In the genomic region with DNA sequence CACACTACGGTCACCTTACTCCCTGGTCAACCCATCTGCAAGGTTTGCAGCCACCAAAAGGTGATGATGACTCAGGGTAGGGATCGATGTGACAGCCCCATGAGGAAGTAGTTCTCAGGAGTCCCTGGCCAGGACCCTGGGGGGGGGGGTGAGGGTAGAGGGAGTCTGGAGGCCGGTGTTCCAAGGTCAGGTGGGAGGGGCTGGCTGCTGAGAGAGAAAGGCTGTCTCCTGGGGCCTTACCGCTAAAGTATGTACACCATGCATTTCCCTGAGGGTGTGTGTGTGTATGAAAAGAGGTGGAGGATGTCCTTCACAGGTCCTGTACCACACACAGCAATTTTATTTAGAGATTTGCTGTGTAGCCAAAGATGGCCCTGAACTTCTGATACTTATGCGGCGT, we compare ENCODE assay signal across 34 mouse cellular contexts. TPM values are rescaled to one million over a fixed set of nuclear protein-coding genes. Genes with fewer than 3 reads are reported as not detected.
DNase-seq lines count a peak whose midpoint lies in the region; ATAC-seq and TF ChIP-seq lines count a peak whose summit lies in the region.
"Had no signal": no experiment of that assay in that cellular context is flagged by ENCODE, and none has a peak within 500 bp of the region (broad histone marks: within the 10 kb centered on the region; RNA-seq: fewer than 3 reads in every experiment).

No protein-coding gene starts in this region.

- no peak for TF ChIP-seq POLR2A in heart, adult 2 months (IDR thresholded peaks at IDR 0.05; ENCODE audit: insufficient read depth, low read depth, low read length)

- H3K9ac ChIP-seq in heart, adult 2 months (ENCODE audit: low read depth, low read length): no peak overlapping the region
- no peak overlapping the region for H3K9ac ChIP-seq in hindbrain, embryonic 12.5 days
- 0 out of 2 replicates have a peak overlapping the region, but pooled peaks have one; percentile 4 for H3K9ac ChIP-seq in intestine, embryonic 16.5 days (ENCODE audit: low read depth, low read length)
- H3K9ac ChIP-seq in midbrain, embryonic 13.5 days (replicated peaks): no peak overlapping the region
- H3K9ac ChIP-seq: forebrain, postnatal 0 days; hindbrain, embryonic 13.5 days; kidney, embryonic 15.5 days had no signal

- no peaks in the 10 kb centered on the region; the same call in 1 of the 2 replicates for H3K36me3 ChIP-seq in heart, adult 2 months (ENCODE audit: control insufficient read depth, insufficient read depth, low read length)
- peaks cover 10% of the 10 kb centered on the region; the same call in 1 of the 2 replicates for H3K36me3 ChIP-seq in hindbrain, embryonic 10.5 days
- H3K36me3 ChIP-seq in hindbrain, embryonic 12.5 days: peaks cover 25% of the 10 kb centered on the region
- H3K36me3 ChIP-seq in intestine, embryonic 16.5 days (ENCODE audit: control insufficient read depth, insufficient read depth, low read length): 0 out of 2 replicates have a peak, but pooled peaks cover 3% of the 10 kb centered on the region
- peaks cover 30% of the 10 kb centered on the region for H3K36me3 ChIP-seq in midbrain, embryonic 13.5 days
- H3K36me3 ChIP-seq: kidney, embryonic 15.5 days had no signal

- peaks cover 29% of the 10 kb centered on the region for H3K4me1 ChIP-seq in heart, adult 2 months (ENCODE audit: control insufficient read depth, insufficient read depth, low read length)
- peaks cover 73% of the 10 kb centered on the region for H3K4me1 ChIP-seq in hindbrain, embryonic 10.5 days (replicated peaks)
- H3K4me1 ChIP-seq in hindbrain, embryonic 12.5 days: peaks cover 45% of the 10 kb centered on the region
- peaks cover 22% of the 10 kb centered on the region for H3K4me1 ChIP-seq in intestine, embryonic 16.5 days (ENCODE audit: control insufficient read depth, insufficient read depth, low read length)
- peaks cover 30% of the 10 kb centered on the region for H3K4me1 ChIP-seq in midbrain, embryonic 13.5 days (replicated peaks)

- no peak for ATAC-seq in hindbrain, embryonic 12.5 days (ENCODE audit: low FRiP score)
- peak; percentile 37; the same call in 1 of the 2 replicates for ATAC-seq in intestine, embryonic 16.5 days
- no peak for ATAC-seq in erythroblast, adult 5-6 weeks (replicated peaks; ENCODE audit: low FRiP score, poor library complexity, severe bottlenecking)
- no peak for ATAC-seq in midbrain, embryonic 13.5 days
- ATAC-seq: activated CD4-positive, CD25-positive, alpha-beta regulatory T cell, adult 4 months; CD4-positive, CD25-positive, alpha-beta regulatory T cell, adult 4 months; forebrain, embryonic 14.5 days; forebrain, postnatal 0 days; hindbrain, embryonic 16.5 days had no signal

- intact Hi-C loops in heart, adult 2 months (cut with DNase I): no loop called here
- intact Hi-C loops in heart, postnatal 25 days (cut with DNase I): no loop called here

- H3K79me2 ChIP-seq in heart, adult 2 months (replicated peaks; ENCODE audit: control insufficient read depth, insufficient read depth, low read length): peaks cover 2% of the 10 kb centered on the region

- no peak overlapping the region for H3K4me2 ChIP-seq in hindbrain, embryonic 12.5 days (replicated peaks)
- H3K4me2 ChIP-seq in intestine, embryonic 16.5 days (ENCODE audit: low read depth, low read length): no peak overlapping the region
- no peak overlapping the region for H3K4me2 ChIP-seq in midbrain, embryonic 13.5 days (replicated peaks)
- H3K4me2 ChIP-seq: hindbrain, embryonic 13.5 days; kidney, embryonic 15.5 days had no signal

- no peak for TF ChIP-seq EP300 in heart, adult 2 months (IDR thresholded peaks at IDR 0.05; ENCODE audit: insufficient read depth, low read depth, low read length)

- 53% methylated on average over 6 of the region's 6 CpGs for whole genome bisulfite sequencing in heart, adult 2 months
- WGBS in hindbrain, embryonic 10.5 days: 74% methylated on average over 6 of the region's 6 CpGs
- 72% methylated on average over 6 of the region's 6 CpGs for WGBS in hindbrain, embryonic 12.5 days
- WGBS in intestine, embryonic 16.5 days: 50% methylated on average over 6 of the region's 6 CpGs
- 76% methylated on average over 6 of the region's 6 CpGs for WGBS in midbrain, embryonic 13.5 days

- no peak for TF ChIP-seq CTCF in heart, adult 2 months (IDR thresholded peaks at IDR 0.05)

- H3K27ac ChIP-seq in heart, adult 2 months: peak overlapping the region; percentile 6; the same call in 1 of the 2 replicates
- 0 out of 2 replicates have a peak overlapping the region, but pooled peaks have one; percentile 35 for H3K27ac ChIP-seq in hindbrain, embryonic 10.5 days
- H3K27ac ChIP-seq in hindbrain, embryonic 12.5 days: no peak overlapping the region
- no peak overlapping the region for H3K27ac ChIP-seq in intestine, embryonic 16.5 days (ENCODE audit: low read length)
- H3K27ac ChIP-seq in midbrain, embryonic 13.5 days: no peak overlapping the region
- H3K27ac ChIP-seq: kidney, embryonic 15.5 days had no signal

- no peaks in the 10 kb centered on the region for H3K27me3 ChIP-seq in heart, adult 2 months (ENCODE audit: control insufficient read depth, insufficient read depth, low read length)
- H3K27me3 ChIP-seq in hindbrain, embryonic 10.5 days (ENCODE audit: insufficient read depth, poor library complexity, severe bottlenecking): peaks cover 5% of the 10 kb centered on the region; the same call in 1 of the 2 replicates
- H3K27me3 ChIP-seq in hindbrain, embryonic 12.5 days: no peaks in the 10 kb centered on the region; the same call in 1 of the 2 replicates
- no peaks in the 10 kb centered on the region for H3K27me3 ChIP-seq in intestine, embryonic 16.5 days (replicated peaks; ENCODE audit: control insufficient read depth, insufficient read depth, low read length)
- no peaks in the 10 kb centered on the region for H3K27me3 ChIP-seq in midbrain, embryonic 13.5 days
- H3K27me3 ChIP-seq: hindbrain, embryonic 13.5 days; kidney, embryonic 15.5 days had no signal

- H3K9me3 ChIP-seq in hindbrain, embryonic 10.5 days: no peaks in the 10 kb centered on the region
- no peaks in the 10 kb centered on the region for H3K9me3 ChIP-seq in hindbrain, embryonic 12.5 days (replicated peaks)
- no peaks in the 10 kb centered on the region for H3K9me3 ChIP-seq in intestine, embryonic 16.5 days (ENCODE audit: control insufficient read depth, low read length)
- H3K9me3 ChIP-seq in midbrain, embryonic 13.5 days: no peaks in the 10 kb centered on the region
- H3K9me3 ChIP-seq: hindbrain, embryonic 13.5 days; kidney, embryonic 15.5 days had no signal

- DNase-seq in heart, adult 2 months: no peak
- no peak for DNase-seq in heart, postnatal 25 days (ENCODE audit: low spot score)
- DNase-seq in hindbrain, embryonic 10.5 days (ENCODE audit: low spot score): no peak
- peak; percentile 66 for DNase-seq in ZHBTc4 (ENCODE audit: low read depth, low spot score)
- DNase-seq: adrenal gland, adult 8-10 months; adrenal gland, postnatal 25 days; cerebellum, adult 11-12 months; cerebellum, adult 8-10 months; cerebellum, postnatal 10 days; cerebellum, postnatal 36 days; embryo, embryonic 11 days; forebrain, postnatal 0 days; gastrocnemius, postnatal 36 days; heart, postnatal 4 days; kidney, adult 2 months had no signal

- H3K4me3 ChIP-seq in heart, adult 2 months: no peak overlapping the region
- H3K4me3 ChIP-seq in hindbrain, embryonic 10.5 days: no peak overlapping the region
- H3K4me3 ChIP-seq in hindbrain, embryonic 12.5 days: no peak overlapping the region
- H3K4me3 ChIP-seq in intestine, embryonic 16.5 days (ENCODE audit: low read length): no peak overlapping the region
- H3K4me3 ChIP-seq in midbrain, embryonic 13.5 days (replicated peaks): no peak overlapping the region
- H3K4me3 ChIP-seq: hindbrain, embryonic 13.5 days; kidney, embryonic 15.5 days had no signal

RNA-seq across cellular contexts. Expression of gene Pabpn1l, which starts 30.1 kb away (rescaled TPM):
- under 1 TPM in 1 of 2 experiments, not detected in 1; 0.52 TPM for total RNA-seq in heart, adult 2 months (2021)
- 0.10 TPM in 1 of 2 replicates, not detected in the other for polyA plus RNA-seq in heart, adult 2 months (2012; rRNA removed)
- total RNA-seq in heart, postnatal 25 days (2021): not detected
- polyA plus RNA-seq in hindbrain, embryonic 10.5 days (2016; fragmentation: Nextera tagmentation; extraction: Ambion mirVana): not detected in 2 replicates
- not detected in 2 replicates for polyA plus RNA-seq in hindbrain, embryonic 12.5 days (2016; fragmentation: Nextera tagmentation; extraction: Ambion mirVana)
- polyA plus RNA-seq in intestine, embryonic 16.5 days (2015; fragmentation: Nextera tagmentation; extraction: Ambion mirVana): 0.23 TPM in 1 of 2 replicates, not detected in the other
- total RNA-seq in erythroblast, adult 5-6 weeks (2015; ENCODE audit: low replicate concordance): not detected in 2 replicates
- total RNA-seq in erythroblast, adult 5-6 weeks (2017; ENCODE audit: low replicate concordance): not detected in 2 replicates
- not detected in 2 replicates for polyA plus RNA-seq in midbrain, embryonic 13.5 days (2015; fragmentation: Nextera tagmentation; extraction: Ambion mirVana)
- total RNA-seq: adrenal gland, adult 8-10 months; adrenal gland, postnatal 25 days; forebrain, postnatal 0 days; gastrocnemius, postnatal 36 days; granulocyte monocyte progenitor cell, adult 5-6 weeks; heart, postnatal 4 days; MEL had no signal
- polyA plus RNA-seq: activated CD4-positive, CD25-positive, alpha-beta regulatory T cell, adult 4 months; C2C12; CD4-positive, CD25-positive, alpha-beta regulatory T cell, adult 4 months; cortical plate, adult 2 months; embryonic facial prominence, embryonic 11.5 days; forebrain, embryonic 11.5 days; forebrain, embryonic 14.5 days; forebrain, postnatal 0 days; frontal cortex, adult 2 months; heart, embryonic 14.5 days; heart, postnatal 0 days; hindbrain, embryonic 13.5 days; hindbrain, embryonic 16.5 days had no signal

RNA-seq across cellular contexts. Expression of gene Trappc2l, which starts 41.2 kb away (rescaled TPM):
- total RNA-seq in heart, adult 2 months (2021): 10 to 100 TPM; 58.6 to 65.4 TPM
- 161 and 207 TPM in 2 replicates for polyA plus RNA-seq in heart, adult 2 months (2012; rRNA removed)
- total RNA-seq in heart, postnatal 25 days (2021): 10 to 100 TPM; 58.4 to 62.8 TPM
- 53.3 and 68.5 TPM in 2 replicates for polyA plus RNA-seq in hindbrain, embryonic 10.5 days (2016; fragmentation: Nextera tagmentation; extraction: Ambion mirVana)
- 48.2 and 52.6 TPM in 2 replicates for polyA plus RNA-seq in hindbrain, embryonic 12.5 days (2016; fragmentation: Nextera tagmentation; extraction: Ambion mirVana)
- polyA plus RNA-seq in intestine, embryonic 16.5 days (2015; fragmentation: Nextera tagmentation; extraction: Ambion mirVana): 76.7 and 86.4 TPM in 2 replicates
- total RNA-seq in erythroblast, adult 5-6 weeks (2015; ENCODE audit: low replicate concordance): 17.7 and 26.8 TPM in 2 replicates
- 9.1 and 10.2 TPM in 2 replicates for total RNA-seq in erythroblast, adult 5-6 weeks (2017; ENCODE audit: low replicate concordance)
- polyA plus RNA-seq in midbrain, embryonic 13.5 days (2015; fragmentation: Nextera tagmentation; extraction: Ambion mirVana): 98.5 and 102 TPM in 2 replicates

RNA-seq across cellular contexts. Expression of gene Galns, which starts 41.4 kb away (rescaled TPM):
- total RNA-seq in heart, adult 2 months (2021): 1 to 10 TPM; 3.1 to 3.2 TPM
- polyA plus RNA-seq in heart, adult 2 months (2012; rRNA removed): 4.9 and 5.0 TPM in 2 replicates
- 1 to 10 TPM; 2.9 to 3.4 TPM for total RNA-seq in heart, postnatal 25 days (2021)
- polyA plus RNA-seq in hindbrain, embryonic 10.5 days (2016; fragmentation: Nextera tagmentation; extraction: Ambion mirVana): 7.1 and 7.2 TPM in 2 replicates
- polyA plus RNA-seq in hindbrain, embryonic 12.5 days (2016; fragmentation: Nextera tagmentation; extraction: Ambion mirVana): 6.3 and 6.9 TPM in 2 replicates
- polyA plus RNA-seq in intestine, embryonic 16.5 days (2015; fragmentation: Nextera tagmentation; extraction: Ambion mirVana): 22.4 and 27.4 TPM in 2 replicates
- total RNA-seq in erythroblast, adult 5-6 weeks (2015; ENCODE audit: low replicate concordance): 8.6 and 23.2 TPM in 2 replicates
- 8.6 and 15.5 TPM in 2 replicates for total RNA-seq in erythroblast, adult 5-6 weeks (2017; ENCODE audit: low replicate concordance)
- 3.9 and 4.7 TPM in 2 replicates for polyA plus RNA-seq in midbrain, embryonic 13.5 days (2015; fragmentation: Nextera tagmentation; extraction: Ambion mirVana)

RNA-seq across cellular contexts. Expression of gene Cbfa2t3, which starts 46.3 kb away (rescaled TPM):
- total RNA-seq in heart, adult 2 months (2021): 10 to 100 TPM; 21.8 to 22.3 TPM
- 10.2 and 10.9 TPM in 2 replicates for polyA plus RNA-seq in heart, adult 2 months (2012; rRNA removed)
- total RNA-seq in heart, postnatal 25 days (2021): 10 to 100 TPM; 18.5 to 25.3 TPM
- polyA plus RNA-seq in hindbrain, embryonic 10.5 days (2016; fragmentation: Nextera tagmentation; extraction: Ambion mirVana): 2.2 and 5.4 TPM in 2 replicates
- 17.1 and 17.3 TPM in 2 replicates for polyA plus RNA-seq in hindbrain, embryonic 12.5 days (2016; fragmentation: Nextera tagmentation; extraction: Ambion mirVana)
- polyA plus RNA-seq in intestine, embryonic 16.5 days (2015; fragmentation: Nextera tagmentation; extraction: Ambion mirVana): 4.1 and 5.2 TPM in 2 replicates
- 10.9 and 13.1 TPM in 2 replicates for total RNA-seq in erythroblast, adult 5-6 weeks (2015; ENCODE audit: low replicate concordance)
- 10.9 and 13.8 TPM in 2 replicates for total RNA-seq in erythroblast, adult 5-6 weeks (2017; ENCODE audit: low replicate concordance)
- polyA plus RNA-seq in midbrain, embryonic 13.5 days (2015; fragmentation: Nextera tagmentation; extraction: Ambion mirVana): 20.2 and 20.9 TPM in 2 replicates

Comparison
In these comparisons a context has a peak if more than half of its experiments do, and no peak if none do; other contexts are left out.
1. H3K27ac ChIP-seq: peak in heart, adult 2 months (single experiment) and hindbrain, embryonic 10.5 days (single experiment); none in hindbrain, embryonic 12.5 days (single experiment), intestine, embryonic 16.5 days (single experiment) and midbrain, embryonic 13.5 days (single experiment).